Mouse (Mus musculus) ES-Bruce4 (cell line): ENCODE data around the gene Smyd1. TPM values are rescaled to one million over a fixed set of nuclear protein-coding genes. Genes with fewer than 3 reads are reported as not detected.

Experiments
- H3K27ac ChIP-seq: 2 replicates; pipeline ENCODE4 v1.5.1; 2012; ENCODE audit warnings: low read length, inconsistent platforms; ENCODE audit not compliant: insufficient read depth
- H3K27me3 ChIP-seq: 2 replicates; pipeline ENCODE4 v1.6.1; 2012; ENCODE audit warnings: mild to moderate bottlenecking, low read length, inconsistent platforms; ENCODE audit not compliant: control insufficient read depth, poor library complexity, insufficient read depth, severe bottlenecking
- H3K36me3 ChIP-seq: 2 replicates; pipeline ENCODE4 v1.6.1; 2012; ENCODE audit warnings: inconsistent platforms, mild to moderate bottlenecking, low read length, moderate library complexity; ENCODE audit not compliant: control insufficient read depth, poor library complexity, insufficient read depth, severe bottlenecking
- H3K4me1 ChIP-seq: one replicate; pipeline ENCODE4 v1.8.1; 2011; ENCODE audit warnings: low read length; ENCODE audit not compliant: control insufficient read depth, insufficient read depth
- H3K4me3 ChIP-seq: 2 replicates; pipeline ENCODE4 v1.5.1; 2011; ENCODE audit warnings: low read depth, mild to moderate bottlenecking, low read length
- H3K9ac ChIP-seq: 2 replicates; pipeline ENCODE4 v1.6.1; 2012; ENCODE audit warnings: low read depth, mild to moderate bottlenecking, inconsistent platforms; ENCODE audit not compliant: poor library complexity, severe bottlenecking
- H3K9me3 ChIP-seq: replicated peaks from 2 replicates; pipeline ENCODE4 v1.6.1; 2012; ENCODE audit warnings: mild to moderate bottlenecking, low read length, inconsistent platforms; ENCODE audit not compliant: control insufficient read depth, poor library complexity, insufficient read depth, severe bottlenecking
- CTCF ChIP-seq: IDR thresholded peaks from one replicate; pipeline ENCODE4 v1.8.1; 2011; ENCODE audit warnings: low read depth, low read length
- EP300 ChIP-seq: IDR thresholded peaks from 2 replicates; pipeline ENCODE4 v1.6.1; 2011; ENCODE audit warnings: low read depth, low read length; ENCODE audit not compliant: insufficient read depth
- POLR2A ChIP-seq: IDR thresholded peaks from one replicate; pipeline ENCODE4 v1.8.1; 2011; ENCODE audit warnings: low read length; ENCODE audit not compliant: insufficient read depth
- polyA plus RNA-seq: library from polyadenylated mRNA; stranded (reverse); fragments of >200 nt; gene quantifications from 2 replicates; pipeline ENCODE4 v1.2.4, GENCODE M21; 2011; ENCODE audit warnings: low read depth; ENCODE audit not compliant: missing spikeins, insufficient read depth, insufficient read length

The Smyd1 gene
- polyA plus RNA-seq, 1 experiment: 0.42 TPM

GRCm38 (mm10) chr6:71360221-71360620 is 38.2 kb upstream of the Smyd1 start:
- no peaks in the 10 kb centered on the region for H3K36me3 ChIP-seq
- H3K9me3 ChIP-seq: no peaks in the 10 kb centered on the region
- H3K9ac ChIP-seq: no peak overlapping the region
- H3K4me1 ChIP-seq: no peaks in the 10 kb centered on the region
- no peak overlapping the region for H3K27ac ChIP-seq
- no peak overlapping the region for H3K4me3 ChIP-seq
- TF ChIP-seq POLR2A: no peak
- no peak for TF ChIP-seq CTCF
- TF ChIP-seq EP300: no peak
- no peaks in the 10 kb centered on the region; the same call in 1 of the 2 replicates for H3K27me3 ChIP-seq

- no peaks in the 10 kb centered on the region; the same call in 1 of the 2 replicates for H3K27me3 ChIP-seq
- no peaks in the 10 kb centered on the region for H3K9me3 ChIP-seq
- no peak overlapping the region for H3K9ac ChIP-seq
- H3K27ac ChIP-seq: no peak overlapping the region
- H3K36me3 ChIP-seq: no peaks in the 10 kb centered on the region
- TF ChIP-seq EP300 (no peak), CTCF (no peak), POLR2A (no peak)
- H3K4me1 ChIP-seq: no peaks in the 10 kb centered on the region
- no peak overlapping the region for H3K4me3 ChIP-seq
Measured at GRCm38 (mm10) chr6:71357493-71357892, 35.5 kb upstream of the Smyd1 start.

DNA sequence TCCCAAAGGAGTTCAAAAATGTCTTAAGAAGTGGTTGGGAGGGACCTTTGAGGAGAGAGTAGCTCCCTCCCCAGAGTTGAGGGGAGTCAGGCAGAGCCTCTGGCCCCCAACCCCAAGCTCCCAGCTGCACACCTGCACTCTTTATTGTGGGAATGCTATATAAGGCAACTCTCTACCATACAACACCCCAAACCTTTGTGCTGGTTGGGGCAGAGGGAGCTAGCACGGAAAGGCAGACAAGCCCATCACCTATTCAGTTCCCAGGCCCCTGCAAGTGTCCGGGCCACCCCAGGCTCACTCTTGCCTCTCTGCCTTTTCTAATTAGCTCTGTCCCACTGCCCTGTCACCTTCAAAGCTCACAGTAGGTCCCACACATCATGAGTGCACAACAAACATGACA is 31.7 kb upstream of the Smyd1 start:
- H3K9me3 ChIP-seq: no peaks in the 10 kb centered on the region

GRCm38 (mm10) chr6:71352866-71353427 is 30.9 kb upstream of the Smyd1 start:
- Histone ChIP-seq H3K9ac (no peak overlapping the region), H3K9me3 (no peaks in the 10 kb centered on the region), H3K27me3 (no peaks in the 10 kb centered on the region), H3K4me3 (no peak overlapping the region), H3K36me3 (no peaks in the 10 kb centered on the region), H3K27ac (no peak overlapping the region), H3K4me1 (no peaks in the 10 kb centered on the region)
- TF ChIP-seq EP300 (no peak), POLR2A (no peak), CTCF (no peak)

More for the DNA sequence above, 31.7 kb upstream of the Smyd1 start:
- no peak overlapping the region for H3K9ac ChIP-seq
- H3K4me1 ChIP-seq: no peaks in the 10 kb centered on the region
- TF ChIP-seq CTCF: no peak
- no peak for TF ChIP-seq EP300
- TF ChIP-seq POLR2A: no peak
- H3K4me3 ChIP-seq: no peak overlapping the region
- no peaks in the 10 kb centered on the region for H3K27me3 ChIP-seq
- H3K27ac ChIP-seq: no peak overlapping the region
- H3K36me3 ChIP-seq: no peaks in the 10 kb centered on the region

GRCm38 (mm10) chr6:71352201-71352600 is 30.2 kb upstream of the Smyd1 start:
- Histone ChIP-seq H3K27me3 (no peaks in the 10 kb centered on the region), H3K9me3 (no peaks in the 10 kb centered on the region), H3K36me3 (no peaks in the 10 kb centered on the region), H3K4me3 (no peak overlapping the region), H3K9ac (no peak overlapping the region), H3K4me1 (no peaks in the 10 kb centered on the region), H3K27ac (no peak overlapping the region)
- TF ChIP-seq CTCF: no peak
- no peak for TF ChIP-seq EP300
- no peak for TF ChIP-seq POLR2A

- Histone ChIP-seq H3K4me3 (no peak overlapping the region), H3K4me1 (no peaks in the 10 kb centered on the region), H3K9ac (no peak overlapping the region), H3K27me3 (no peaks in the 10 kb centered on the region), H3K27ac (no peak overlapping the region), H3K36me3 (no peaks in the 10 kb centered on the region), H3K9me3 (no peaks in the 10 kb centered on the region; the same call in 1 of the 2 replicates)
- TF ChIP-seq EP300 (no peak), CTCF (no peak), POLR2A (no peak)
Measured at GRCm38 (mm10) chr6:71351201-71351600, 29.2 kb upstream of the Smyd1 start.
